Mouse (Mus musculus): ENCODE data around the gene Vmn1r37. TPM values are rescaled to one million over a fixed set of nuclear protein-coding genes. Genes with fewer than 3 reads are reported as not detected.
"Not testable (repeated sequence)": the region's sequence is repeated elsewhere in the genome, so short reads cannot be mapped to it uniquely, and the experiment has no call there.

Vmn1r37 gene
- not detected in 2 replicates for polyA plus RNA-seq (2015; fragmentation: Nextera tagmentation; extraction: Ambion mirVana)

DNA sequence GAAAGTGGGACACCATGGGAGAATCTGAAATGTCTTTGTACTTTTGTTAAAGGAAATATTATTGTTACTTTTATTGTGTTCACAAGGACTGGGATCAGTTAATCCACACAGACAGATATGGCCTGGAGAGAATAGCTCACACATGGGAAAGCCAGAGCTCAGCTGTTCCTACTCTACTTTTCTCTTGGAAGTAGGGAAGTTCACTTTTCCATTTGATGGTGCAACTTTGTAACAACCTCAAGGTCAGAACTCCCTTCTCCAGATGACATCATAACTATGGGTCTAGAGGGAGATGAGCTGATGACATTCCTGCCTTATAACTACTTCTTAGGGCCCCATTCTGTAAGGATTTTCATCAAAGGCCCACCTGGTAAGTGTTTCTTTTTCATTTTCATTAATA, at the start of gene Vmn1r37:
TSS of gene Vmn1r37 (plus strand) at position 301 of the 400 bp plus-strand sequence.
- DNase-seq (ENCODE audit: low spot score), result not testable (repeated sequence)

DNA sequence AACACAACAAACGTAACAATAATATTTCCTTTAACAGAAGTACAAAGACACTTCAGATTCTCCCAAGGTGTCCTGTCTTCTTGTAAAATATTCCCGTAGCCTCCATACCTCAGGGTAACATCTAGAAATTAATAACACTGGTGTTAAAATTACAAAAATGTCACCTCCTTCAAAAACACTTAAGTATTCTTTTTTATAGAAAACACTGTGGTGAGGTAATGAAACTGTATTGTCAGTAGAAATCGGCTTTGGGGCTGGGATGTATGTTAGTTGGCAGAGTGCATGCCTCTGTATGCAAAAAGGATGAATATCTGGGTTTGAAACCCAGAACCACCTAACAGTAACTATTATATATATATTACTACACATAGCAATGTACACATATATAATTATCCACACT, 43.4 kb upstream of the Vmn1r37 start, which contains the start of gene Vmn1r35:
TSS of gene Vmn1r35 (minus strand) at position 101 of the 400 bp plus-strand sequence.
- no peak for DNase-seq (ENCODE audit: low spot score)

DNA sequence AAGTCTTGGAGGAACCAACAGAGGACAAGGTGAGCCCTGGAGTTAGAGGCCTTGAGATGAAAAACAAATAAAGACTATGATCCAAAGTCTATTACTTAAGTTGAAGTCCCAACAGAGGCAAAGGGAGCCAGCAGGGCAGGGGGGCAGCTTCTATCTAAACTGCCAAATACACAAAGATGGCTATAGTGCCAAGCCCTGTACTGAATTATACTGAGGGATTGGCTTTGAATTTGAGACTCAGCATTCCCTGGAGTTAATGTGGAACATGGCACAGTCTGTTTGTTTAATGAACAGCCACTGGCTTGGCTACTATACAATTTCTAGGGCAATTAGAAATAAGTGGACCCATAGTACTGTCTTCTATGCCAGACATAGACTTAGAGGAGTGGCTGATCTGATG, 20.3 kb upstream of the Vmn1r37 start:
- no peak for DNase-seq (ENCODE audit: low spot score)

DNA sequence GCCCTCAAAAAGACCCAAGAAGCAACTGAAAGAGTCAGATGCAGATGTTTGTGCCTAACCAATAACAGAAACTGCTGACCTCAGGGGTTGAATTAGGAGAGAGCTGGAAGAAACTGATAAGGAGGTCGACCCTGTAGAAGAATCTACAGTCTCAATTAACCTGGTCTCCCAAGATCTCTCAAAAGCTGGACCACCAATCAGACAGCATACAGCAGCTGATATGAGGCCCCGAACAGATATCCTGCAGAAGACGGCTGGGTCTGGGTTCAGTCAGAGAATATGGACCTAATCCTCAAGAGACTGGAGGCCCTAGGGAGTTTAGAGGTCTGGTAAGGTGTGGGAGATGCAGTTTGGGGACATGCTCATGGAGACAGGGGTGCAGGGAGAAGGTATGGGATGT, 15.3 kb upstream of the Vmn1r37 start:
- no peak for DNase-seq (ENCODE audit: low spot score)

DNA sequence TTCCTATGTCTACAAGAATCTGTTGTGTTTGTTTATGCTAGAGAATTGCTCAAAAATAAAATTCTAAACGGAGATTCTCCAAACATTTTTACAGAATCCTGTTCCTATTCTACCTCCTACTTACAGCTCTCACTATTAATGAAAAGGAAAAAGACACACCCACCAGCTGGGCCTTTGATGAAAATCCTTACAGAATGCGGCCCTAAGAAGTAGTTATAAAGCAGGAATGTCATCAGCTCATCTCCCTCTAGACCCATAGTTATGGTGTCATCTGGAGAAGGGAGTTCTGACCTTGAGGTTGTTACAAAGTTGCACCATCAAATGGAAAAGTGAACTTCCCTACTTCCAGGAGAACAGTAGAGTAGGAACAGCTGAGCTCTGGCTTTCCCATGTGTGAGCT, 10.1 kb upstream of the Vmn1r37 start, which contains the start of gene Vmn1r36:
TSS of gene Vmn1r36 (minus strand) at position 101 of the 400 bp plus-strand sequence.
- DNase-seq (ENCODE audit: low spot score), result not testable (repeated sequence)

DNA sequence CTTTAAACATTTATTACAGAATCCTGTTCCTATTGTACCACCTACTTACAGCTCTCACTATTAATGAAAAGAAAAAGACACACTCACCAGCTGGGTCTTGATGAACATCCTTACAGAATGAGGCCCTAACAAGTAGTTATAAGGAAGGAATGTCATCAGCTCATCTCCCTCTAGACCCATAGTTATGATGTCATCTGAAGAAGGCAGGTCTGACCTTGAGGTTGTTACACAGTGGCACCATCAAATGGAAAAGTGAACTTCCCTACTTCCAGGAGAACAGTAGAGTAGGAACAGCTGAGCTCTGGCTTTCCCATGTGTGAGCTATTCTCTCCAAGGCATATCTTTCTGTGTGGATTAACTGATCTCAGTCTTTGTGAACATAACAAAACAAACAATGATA, 53.3 kb downstream of the Vmn1r37 start, which contains the start of gene Vmn1r38:
TSS of gene Vmn1r38 (minus strand) at position 101 of the 400 bp plus-strand sequence.
- DNase-seq (ENCODE audit: low spot score), result not testable (repeated sequence)

Other genes starting within 250 kb of the Vmn1r37 start
- gene Mad2l1, start 194.0 kb upstream of the Vmn1r37 start, polyA plus RNA-seq (2015; fragmentation: Nextera tagmentation; extraction: Ambion mirVana), result 140 TPM in 2 replicates
- 0.06 TPM in 1 of 2 replicates, not detected in the other for gene Vmn1r32, start 169.3 kb upstream of the Vmn1r37 start, polyA plus RNA-seq (2015; fragmentation: Nextera tagmentation; extraction: Ambion mirVana)
- not detected in 2 replicates for gene Vmn1r33, start 111.1 kb upstream of the Vmn1r37 start, polyA plus RNA-seq (2015; fragmentation: Nextera tagmentation; extraction: Ambion mirVana)
- gene Vmn1r34, start 85.5 kb upstream of the Vmn1r37 start, polyA plus RNA-seq (2015; fragmentation: Nextera tagmentation; extraction: Ambion mirVana), result not detected in 2 replicates
- not detected in 2 replicates for gene Vmn1r35, start 43.5 kb upstream of the Vmn1r37 start, polyA plus RNA-seq (2015; fragmentation: Nextera tagmentation; extraction: Ambion mirVana)
- gene Vmn1r36, start 10.2 kb upstream of the Vmn1r37 start, polyA plus RNA-seq (2015; fragmentation: Nextera tagmentation; extraction: Ambion mirVana), result not detected in 2 replicates
- not detected in 2 replicates for gene Vmn1r38, start 53.2 kb downstream of the Vmn1r37 start, polyA plus RNA-seq (2015; fragmentation: Nextera tagmentation; extraction: Ambion mirVana)
- not detected in 2 replicates for gene Vmn1r39, start 81.2 kb downstream of the Vmn1r37 start, polyA plus RNA-seq (2015; fragmentation: Nextera tagmentation; extraction: Ambion mirVana)
- gene Gng12, start 167.0 kb downstream of the Vmn1r37 start, polyA plus RNA-seq (2015; fragmentation: Nextera tagmentation; extraction: Ambion mirVana), result 34.5 and 39.6 TPM in 2 replicates

Measured in thymus, postnatal 0 days (tissue).